Mouse (Mus musculus): Measurements from ENCODE around the gene Olfr972. TPM values are rescaled to one million over a fixed set of nuclear protein-coding genes. Genes with fewer than 3 reads are reported as not detected.

The Olfr972 gene
- polyA plus RNA-seq (2017; shearing (Covaris generic)), result not detected

DNA sequence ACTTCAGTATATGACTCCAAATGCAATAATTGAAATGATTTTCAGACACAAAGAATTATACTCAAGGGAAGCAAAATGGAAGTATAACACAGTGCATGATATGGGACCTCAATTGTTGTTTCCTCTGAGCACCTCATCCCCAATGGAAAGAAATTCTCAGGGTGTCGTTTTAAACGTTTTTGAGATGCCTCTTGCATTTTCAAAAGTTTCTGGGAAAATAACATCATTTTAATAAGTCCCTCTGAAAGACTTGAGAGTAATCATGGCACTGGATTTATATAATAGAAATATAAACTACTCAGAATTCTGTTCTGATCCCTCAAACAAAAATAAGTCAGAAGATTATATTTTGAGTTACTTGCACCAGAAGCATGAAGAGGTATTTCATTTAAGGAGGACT lies at the start of gene Olfr972:
TSS of gene Olfr972 (plus strand) at position 301 of the 400 bp plus-strand sequence.

DNA sequence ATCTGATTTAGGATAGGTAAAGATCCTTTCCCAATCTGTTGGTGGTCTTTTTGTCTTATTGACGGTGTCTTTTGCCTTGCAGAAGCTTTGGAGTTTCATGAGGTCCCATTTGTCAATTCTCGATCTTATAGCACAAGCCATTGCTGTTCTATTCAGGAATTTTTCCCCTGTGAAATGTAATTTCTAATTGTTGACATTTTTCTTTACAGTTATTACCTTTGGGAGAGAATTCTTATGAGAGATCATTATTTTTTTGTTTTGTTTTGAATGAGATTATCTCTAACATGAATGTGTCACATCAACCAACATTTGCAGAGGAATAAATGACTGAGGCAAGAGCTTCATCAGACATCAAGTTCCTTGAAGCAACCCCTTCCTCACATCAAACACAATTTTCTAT lies 29.6 kb upstream of the Olfr972 start, which contains the start of gene Olfr971:
TSS of gene Olfr971 (plus strand) at position 301 of the 400 bp plus-strand sequence.

DNA sequence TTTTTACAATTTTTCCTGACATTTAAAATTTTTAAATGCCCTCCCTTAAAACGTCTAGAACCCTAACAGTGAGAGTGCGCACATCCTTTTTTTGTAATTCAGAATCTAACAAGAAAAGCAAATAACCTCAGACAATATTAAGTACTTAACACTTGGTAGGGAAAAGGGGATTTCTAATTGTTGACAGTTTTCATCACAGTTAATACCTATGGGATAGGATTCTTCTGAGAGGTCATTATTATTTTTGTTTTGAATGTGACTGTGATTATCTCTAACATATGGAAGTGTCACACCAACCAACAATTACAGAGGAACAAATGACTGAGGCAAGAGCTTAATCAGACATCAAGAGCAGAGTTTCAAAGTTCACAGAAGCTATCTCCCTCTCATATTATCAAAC lies 40.8 kb downstream of the Olfr972 start, which contains the start of gene Olfr229:
TSS of gene Olfr229 (plus strand) at position 301 of the 400 bp plus-strand sequence.

Other genes starting within 250 kb of the Olfr972 start
- not detected for gene Olfr960, start 245.0 kb upstream of the Olfr972 start, polyA plus RNA-seq (2017; shearing (Covaris generic))
- not detected for gene Olfr961, start 221.3 kb upstream of the Olfr972 start, polyA plus RNA-seq (2017; shearing (Covaris generic))
- not detected for gene Olfr963, start 199.2 kb upstream of the Olfr972 start, polyA plus RNA-seq (2017; shearing (Covaris generic))
- not detected for gene Olfr149, start 159.3 kb upstream of the Olfr972 start, polyA plus RNA-seq (2017; shearing (Covaris generic))
- gene Olfr965, start 155.1 kb upstream of the Olfr972 start, polyA plus RNA-seq (2017; shearing (Covaris generic)), result not detected
- gene Olfr150, start 135.4 kb upstream of the Olfr972 start, polyA plus RNA-seq (2017; shearing (Covaris generic)), result not detected
- not detected for gene Olfr967, start 120.2 kb upstream of the Olfr972 start, polyA plus RNA-seq (2017; shearing (Covaris generic))
- not detected for gene Olfr968, start 83.2 kb upstream of the Olfr972 start, polyA plus RNA-seq (2017; shearing (Covaris generic))
- gene Olfr969, start 75.5 kb upstream of the Olfr972 start, polyA plus RNA-seq (2017; shearing (Covaris generic)), result not detected
- not detected for gene Olfr970, start 57.6 kb upstream of the Olfr972 start, polyA plus RNA-seq (2017; shearing (Covaris generic))
- gene Olfr971, start 29.5 kb upstream of the Olfr972 start, polyA plus RNA-seq (2017; shearing (Covaris generic)), result not detected
- gene Olfr229, start 40.9 kb downstream of the Olfr972 start, polyA plus RNA-seq (2017; shearing (Covaris generic)), result not detected
- not detected for gene Olfr974, start 71.1 kb downstream of the Olfr972 start, polyA plus RNA-seq (2017; shearing (Covaris generic))
- not detected for gene Olfr975, start 85.6 kb downstream of the Olfr972 start, polyA plus RNA-seq (2017; shearing (Covaris generic))
- gene Olfr976, start 94.7 kb downstream of the Olfr972 start, polyA plus RNA-seq (2017; shearing (Covaris generic)), result not detected
- not detected for gene Olfr978, start 125.7 kb downstream of the Olfr972 start, polyA plus RNA-seq (2017; shearing (Covaris generic))
- not detected for gene Olfr979, start 137.0 kb downstream of the Olfr972 start, polyA plus RNA-seq (2017; shearing (Covaris generic))
- not detected for gene Olfr980, start 143.2 kb downstream of the Olfr972 start, polyA plus RNA-seq (2017; shearing (Covaris generic))
- gene Olfr981, start 155.0 kb downstream of the Olfr972 start, polyA plus RNA-seq (2017; shearing (Covaris generic)), result not detected
- not detected for gene Olfr982, start 207.4 kb downstream of the Olfr972 start, polyA plus RNA-seq (2017; shearing (Covaris generic))
- not detected for gene Olfr983, start 227.2 kb downstream of the Olfr972 start, polyA plus RNA-seq (2017; shearing (Covaris generic))
- not detected for gene Olfr984, start 247.8 kb downstream of the Olfr972 start, polyA plus RNA-seq (2017; shearing (Covaris generic))

All from activated CD4-positive, CD25-positive, alpha-beta regulatory T cell, adult 9 weeks (primary cell).